Mouse (Mus musculus) myocyte (in vitro differentiated cells): ENCODE data around the gene Mgat4d. TPM values are rescaled to one million over a fixed set of nuclear protein-coding genes. Genes with fewer than 3 reads are reported as not detected.

ENCODE experiments used
- H3K27me3 ChIP-seq: one replicate; pipeline ENCODE4 v1.6.1; 2011; ENCODE audit not compliant: control insufficient read depth, insufficient read depth, insufficient read length
- H3K36me3 ChIP-seq: one replicate; pipeline ENCODE4 v1.6.1; 2011; ENCODE audit not compliant: control insufficient read depth, insufficient read depth
- H3K4me2 ChIP-seq: one replicate; pipeline ENCODE4 v1.6.1; 2011; ENCODE audit warnings: low read depth, control low read depth
- H3K4me3 ChIP-seq: one replicate; pipeline ENCODE4 v1.5.1; 2011; ENCODE audit warnings: mild to moderate bottlenecking, control low read depth, moderate library complexity
- H3K79me2 ChIP-seq: one replicate; pipeline ENCODE4 v1.6.1; 2011; ENCODE audit not compliant: control insufficient read depth, insufficient read depth
- H3ac ChIP-seq: one replicate; pipeline ENCODE4 v1.6.1; 2011; ENCODE audit not compliant: control insufficient read depth, insufficient read length
- CEBPB ChIP-seq: IDR thresholded peaks from 2 replicates; pipeline ENCODE4 v1.6.1; 2011; ENCODE audit warnings: mild to moderate bottlenecking, moderate library complexity; ENCODE audit not compliant: poor library complexity, insufficient read depth, severe bottlenecking
- E2F4 ChIP-seq: IDR thresholded peaks from one replicate; pipeline ENCODE4 v1.6.1; 2011; ENCODE audit warnings: mild to moderate bottlenecking, control low read depth, moderate library complexity; ENCODE audit not compliant: insufficient read depth
- MAX ChIP-seq: IDR thresholded peaks from one replicate; pipeline ENCODE4 v1.6.1; 2011; ENCODE audit warnings: low read depth, mild to moderate bottlenecking, control low read depth
- MYOD1 ChIP-seq, 3 experiments: IDR thresholded peaks; one replicate each; pipeline ENCODE4 v1.6.1; 2011; ENCODE audit warnings: control low read depth in 2 of 3, low read depth in 2 of 3, mild to moderate bottlenecking in 2 of 3, moderate library complexity in 1 of 3; ENCODE audit not compliant: insufficient read length in 2 of 3, control insufficient read depth in 1 of 3
- MYOG ChIP-seq, 3 experiments: IDR thresholded peaks; one replicate each; pipeline ENCODE4 v1.6.1; 2011; ENCODE audit warnings: control low read depth in 2 of 3, low read depth in 2 of 3, mild to moderate bottlenecking in 2 of 3; ENCODE audit not compliant: insufficient read length in 2 of 3, control insufficient read depth in 1 of 3, insufficient read depth in 1 of 3
- POLR2A ChIP-seq: IDR thresholded peaks from one replicate; pipeline ENCODE4 v1.6.1; 2011; ENCODE audit warnings: low read depth, mild to moderate bottlenecking, control low read depth, moderate library complexity; ENCODE audit not compliant: insufficient read length
- POLR2AphosphoS2 ChIP-seq: IDR thresholded peaks from one replicate; pipeline ENCODE4 v1.6.1; 2011; ENCODE audit warnings: low read depth, control low read depth; ENCODE audit not compliant: insufficient read length
- REST ChIP-seq: IDR thresholded peaks from one replicate; pipeline ENCODE4 v1.6.1; 2011; ENCODE audit warnings: mild to moderate bottlenecking, control low read depth, moderate library complexity; ENCODE audit not compliant: insufficient read depth, insufficient read length
- SRF ChIP-seq: IDR thresholded peaks from one replicate; pipeline ENCODE4 v1.6.1; 2011; ENCODE audit warnings: low read depth; ENCODE audit not compliant: control insufficient read depth, insufficient read length
- TCF12 ChIP-seq: IDR thresholded peaks from one replicate; pipeline ENCODE4 v1.6.1; 2011; ENCODE audit warnings: mild to moderate bottlenecking, control low read depth; ENCODE audit not compliant: poor library complexity, insufficient read depth, severe bottlenecking
- TCF3 ChIP-seq: IDR thresholded peaks from one replicate; pipeline ENCODE4 v1.6.1; 2011; ENCODE audit warnings: low read depth, control low read depth; ENCODE audit not compliant: insufficient read length
- USF1 ChIP-seq: IDR thresholded peaks from one replicate; pipeline ENCODE4 v1.6.1; 2011; ENCODE audit warnings: low read depth, mild to moderate bottlenecking, control low read depth, moderate library complexity
- polyA plus RNA-seq: library from polyadenylated mRNA; unstranded; fragments of >200 nt; fragmentation: generic; extraction: Trizol; gene quantifications from one replicate; pipeline ENCODE4 v1.2.1, GENCODE M21; 2012; ENCODE audit warnings: missing spikeins

Mgat4d gene
- polyA plus RNA-seq, 1 experiment: not detected

DNA sequence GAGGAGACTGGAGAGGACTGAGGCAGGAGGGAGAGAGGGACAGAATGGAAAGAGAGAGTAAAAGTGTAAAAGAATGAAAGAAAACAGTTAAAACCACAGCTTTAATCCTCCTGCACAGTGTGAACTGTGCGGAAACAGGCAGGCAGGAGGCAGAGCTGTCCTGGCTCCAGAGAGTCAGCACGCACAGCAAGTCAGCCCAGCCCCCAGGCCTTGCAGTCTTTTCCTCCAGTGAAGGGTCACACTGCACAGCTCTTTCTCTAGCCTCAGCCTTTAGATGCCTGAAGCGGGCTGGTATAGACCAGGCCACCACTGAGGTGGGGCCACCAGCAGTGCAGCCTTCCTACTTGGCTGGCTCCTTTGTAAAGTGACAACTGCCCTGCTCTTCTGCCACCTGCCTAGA, 27.7 kb upstream of the Mgat4d start:
- no peak overlapping the region for H3K4me3 ChIP-seq
- no peaks in the 10 kb centered on the region for H3K36me3 ChIP-seq
- no peaks in the 10 kb centered on the region for H3K79me2 ChIP-seq
- no peak for TF ChIP-seq MAX
- TF ChIP-seq USF1: no peak
- TF ChIP-seq TCF3: no peak
- no peak for TF ChIP-seq POLR2A
- TF ChIP-seq POLR2AphosphoS2: no peak
- no peak for TF ChIP-seq CEBPB
- no peak for TF ChIP-seq REST
- TF ChIP-seq MYOG (IDR thresholded peaks at IDR 0.05; ENCODE audit: control insufficient read depth in 1 of 3, insufficient read depth in 1 of 3, insufficient read length in 2 of 3, low read depth in 2 of 3): no peak
- TF ChIP-seq MYOD1 (IDR thresholded peaks at IDR 0.05; ENCODE audit: control insufficient read depth in 1 of 3, insufficient read length in 2 of 3, low read depth in 2 of 3): no peak
- H3ac ChIP-seq: no peak overlapping the region
- no peak overlapping the region for H3K4me2 ChIP-seq
- H3K27me3 ChIP-seq: no peaks in the 10 kb centered on the region

DNA sequence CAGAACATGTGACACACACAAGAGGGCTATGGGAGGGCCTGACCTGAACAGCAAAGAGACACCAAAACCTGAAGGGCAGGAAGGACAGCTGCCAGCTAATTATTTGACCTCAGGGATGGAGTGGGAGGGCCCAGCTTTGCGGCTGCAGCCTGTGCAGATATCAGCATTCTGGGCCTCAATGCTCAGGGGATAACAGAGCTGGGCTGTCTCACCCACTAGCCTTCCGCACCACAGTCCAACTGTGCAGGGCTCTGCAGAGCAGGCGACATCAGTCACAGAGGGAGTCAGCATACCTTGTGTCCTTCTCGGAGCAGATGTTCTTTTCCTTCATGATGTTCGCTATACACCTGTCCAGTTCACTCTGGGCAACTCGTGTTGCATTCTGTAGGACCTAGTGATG, 25.9 kb upstream of the Mgat4d start:
- no peak overlapping the region for H3K4me3 ChIP-seq
- no peak for TF ChIP-seq USF1
- TF ChIP-seq TCF3: no peak
- no peak for TF ChIP-seq TCF12
- TF ChIP-seq REST: no peak
- TF ChIP-seq MYOD1 (IDR thresholded peaks at IDR 0.05; ENCODE audit: control insufficient read depth in 1 of 3, insufficient read length in 2 of 3, low read depth in 2 of 3): no peak
- TF ChIP-seq E2F4: no peak
- no peak for TF ChIP-seq POLR2A
- no peak for TF ChIP-seq MAX
- TF ChIP-seq POLR2AphosphoS2: no peak
- no peak for TF ChIP-seq CEBPB
- no peak for TF ChIP-seq MYOG (IDR thresholded peaks at IDR 0.05; ENCODE audit: control insufficient read depth in 1 of 3, insufficient read depth in 1 of 3, insufficient read length in 2 of 3, low read depth in 2 of 3)
- TF ChIP-seq SRF: no peak
- no peak overlapping the region for H3K4me2 ChIP-seq
- H3K27me3 ChIP-seq: no peaks in the 10 kb centered on the region
- H3ac ChIP-seq: no peak overlapping the region
- H3K79me2 ChIP-seq: no peaks in the 10 kb centered on the region
- H3K36me3 ChIP-seq: no peaks in the 10 kb centered on the region

GRCm38 (mm10) chr8:83323056-83323455, 25.2 kb upstream of the Mgat4d start:
- no peaks in the 10 kb centered on the region for H3K36me3 ChIP-seq
- H3K79me2 ChIP-seq: no peaks in the 10 kb centered on the region
- H3K4me2 ChIP-seq: no peak overlapping the region
- no peak overlapping the region for H3K4me3 ChIP-seq
- H3K27me3 ChIP-seq: no peaks in the 10 kb centered on the region
- no peak overlapping the region for H3ac ChIP-seq
- TF ChIP-seq POLR2AphosphoS2 (no peak), REST (no peak), MYOD1 (IDR thresholded peaks at IDR 0.05; ENCODE audit: control insufficient read depth in 1 of 3, insufficient read length in 2 of 3, low read depth in 2 of 3) (no peak), POLR2A (no peak), CEBPB (no peak), SRF (no peak), TCF12 (no peak), TCF3 (no peak), USF1 (no peak), MYOG (IDR thresholded peaks at IDR 0.05; ENCODE audit: control insufficient read depth in 1 of 3, insufficient read depth in 1 of 3, insufficient read length in 2 of 3, low read depth in 2 of 3) (no peak), E2F4 (no peak), MAX (no peak)

DNA sequence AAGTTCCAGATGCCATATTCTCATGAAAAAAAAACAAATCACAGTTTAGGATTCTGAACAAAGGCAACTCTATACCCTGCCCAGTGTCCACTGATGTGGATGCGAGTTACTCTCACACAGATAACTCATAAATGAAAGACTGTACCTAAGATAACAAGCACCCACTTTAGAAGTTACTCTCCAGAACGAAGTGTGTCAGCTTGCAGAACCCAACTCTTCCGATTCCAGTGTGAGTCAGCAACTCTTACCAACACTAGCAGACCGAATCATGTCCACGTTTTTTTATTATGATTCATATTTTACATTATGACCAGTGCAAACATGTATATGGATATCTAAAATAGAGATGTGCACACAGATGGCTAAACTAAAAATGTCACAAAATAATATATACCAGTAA, 20.4 kb upstream of the Mgat4d start:
- Histone ChIP-seq H3K79me2 (no peaks in the 10 kb centered on the region), H3K27me3 (no peaks in the 10 kb centered on the region), H3ac (no peak overlapping the region), H3K36me3 (no peaks in the 10 kb centered on the region), H3K4me3 (no peak overlapping the region), H3K4me2 (no peak overlapping the region)
- TF ChIP-seq MYOD1 (IDR thresholded peaks at IDR 0.05; ENCODE audit: control insufficient read depth in 1 of 3, insufficient read length in 2 of 3, low read depth in 2 of 3) (no peak), REST (no peak), MAX (no peak), POLR2AphosphoS2 (no peak), MYOG (IDR thresholded peaks at IDR 0.05; ENCODE audit: control insufficient read depth in 1 of 3, insufficient read depth in 1 of 3, insufficient read length in 2 of 3, low read depth in 2 of 3) (no peak), E2F4 (no peak), TCF12 (no peak), TCF3 (no peak), POLR2A (no peak), USF1 (no peak), SRF (no peak), CEBPB (no peak)

DNA sequence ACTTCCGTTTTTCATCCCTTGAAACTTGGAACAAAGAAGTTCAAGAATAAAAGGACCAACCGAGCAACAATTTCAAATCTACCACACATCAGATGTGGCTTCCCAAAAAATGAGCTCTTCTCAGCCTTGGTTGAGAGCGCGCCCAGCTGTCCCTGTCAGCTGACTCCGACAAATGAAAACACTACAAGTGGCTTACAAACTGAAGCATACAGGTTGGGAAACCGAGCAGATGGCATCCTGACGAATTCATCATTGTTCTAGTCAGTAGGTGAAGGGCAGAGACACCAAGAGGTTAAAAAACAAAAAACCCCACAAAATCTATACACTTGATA, 16.7 kb upstream of the Mgat4d start:
- H3K4me2 ChIP-seq: peak overlapping the region; percentile 94
- peaks cover 4% of the 10 kb centered on the region for H3K27me3 ChIP-seq
- peak overlapping the region; percentile 14 for H3ac ChIP-seq
- no peaks in the 10 kb centered on the region for H3K36me3 ChIP-seq
- peak overlapping the region; percentile 64 for H3K4me3 ChIP-seq
- TF ChIP-seq REST (no peak), USF1 (peak; percentile 63), POLR2AphosphoS2 (no peak), MYOD1 (IDR thresholded peaks at IDR 0.05; ENCODE audit: control insufficient read depth in 1 of 3, insufficient read length in 2 of 3, low read depth in 2 of 3) (peak in 2 of 3 experiments; percentile 67 to 81), MYOG (IDR thresholded peaks at IDR 0.05; ENCODE audit: control insufficient read depth in 1 of 3, insufficient read depth in 1 of 3, insufficient read length in 2 of 3, low read depth in 2 of 3) (peak in 2 of 3 experiments; percentile 38 to 72), SRF (no peak), E2F4 (no peak), CEBPB (no peak)
- no peaks in the 10 kb centered on the region for H3K79me2 ChIP-seq
